Mouse (Mus musculus) 416B (cell line): Measurements from ENCODE around the gene Adrb1.

Experiments used
- DNase-seq: peaks from one replicate; pipeline ENCODE4 v3.0.0; 2011; ENCODE audit warnings: low read depth

The Adrb1 gene

DNA sequence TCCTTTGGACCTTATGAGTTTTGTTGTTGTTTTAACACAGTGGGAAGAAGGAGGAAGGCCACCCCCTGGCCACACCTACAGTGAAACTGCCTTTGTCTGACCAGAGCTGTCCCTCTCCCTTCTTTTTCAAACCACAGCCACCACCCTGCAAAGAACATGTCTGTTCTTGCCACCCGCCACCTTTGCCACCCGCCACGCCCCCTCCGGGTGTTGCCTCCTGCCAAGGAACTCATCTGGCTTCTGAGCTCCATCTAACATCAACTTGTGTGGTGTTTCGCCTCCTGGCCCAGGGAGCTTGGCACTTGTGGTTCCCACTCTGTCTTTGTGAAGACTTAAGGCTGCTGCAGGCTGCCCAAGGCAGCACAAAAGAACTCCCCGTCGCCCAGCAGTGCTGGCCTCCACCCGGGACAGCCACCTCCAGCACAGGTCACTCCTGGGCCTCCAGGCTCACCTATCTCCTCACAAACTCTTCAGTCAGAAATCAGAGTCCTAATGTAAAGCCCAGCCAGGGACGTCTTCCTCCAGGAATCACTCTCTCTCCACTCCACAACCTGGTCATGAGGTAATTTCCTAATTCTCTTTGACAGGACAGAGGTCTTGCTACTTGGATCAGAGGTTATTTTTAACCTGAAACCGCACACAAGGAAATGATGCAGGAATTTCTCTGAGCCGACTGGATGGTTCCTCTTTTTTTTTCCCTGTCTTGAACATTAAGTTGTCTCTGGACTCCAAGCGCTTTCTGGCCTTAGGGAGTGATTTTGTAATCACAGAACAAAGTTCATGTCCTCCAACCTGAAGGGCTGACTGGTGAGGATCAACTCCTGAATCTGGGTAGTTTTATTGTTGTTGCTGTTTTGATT is 18.5 kb upstream of the Adrb1 start:
- peak; percentile 63 for DNase-seq

DNA sequence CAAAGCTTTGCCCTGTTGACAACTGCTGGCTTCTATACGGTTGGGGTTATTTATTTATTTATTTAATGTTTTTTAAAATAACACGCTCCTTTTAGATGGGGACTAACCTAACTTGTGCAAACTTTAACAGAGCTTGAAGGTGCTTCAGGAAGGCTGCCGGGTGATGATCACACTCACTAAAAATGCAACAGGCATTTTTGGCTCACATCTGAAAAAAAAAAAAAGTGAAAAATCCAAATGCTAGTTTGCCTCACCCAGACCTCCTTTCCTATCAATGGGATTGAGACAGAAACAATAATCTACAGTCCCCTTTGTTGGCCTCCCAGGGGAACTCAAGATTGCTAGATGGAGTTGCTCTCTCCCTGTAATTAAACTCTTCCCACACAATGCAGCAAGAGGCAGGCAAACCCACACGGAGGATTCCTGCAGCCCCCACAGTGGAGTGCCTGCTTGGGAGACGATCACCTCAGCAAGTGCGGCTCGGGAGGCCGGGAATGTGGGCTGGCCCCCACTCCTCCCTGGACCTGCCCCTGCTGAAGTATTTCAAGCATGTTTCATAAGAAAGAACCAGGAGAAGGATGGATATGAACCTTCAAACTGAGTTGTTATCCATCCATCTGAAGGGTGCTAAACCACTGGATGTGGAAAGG is 16.8 kb upstream of the Adrb1 start:
- no peak for DNase-seq

DNA sequence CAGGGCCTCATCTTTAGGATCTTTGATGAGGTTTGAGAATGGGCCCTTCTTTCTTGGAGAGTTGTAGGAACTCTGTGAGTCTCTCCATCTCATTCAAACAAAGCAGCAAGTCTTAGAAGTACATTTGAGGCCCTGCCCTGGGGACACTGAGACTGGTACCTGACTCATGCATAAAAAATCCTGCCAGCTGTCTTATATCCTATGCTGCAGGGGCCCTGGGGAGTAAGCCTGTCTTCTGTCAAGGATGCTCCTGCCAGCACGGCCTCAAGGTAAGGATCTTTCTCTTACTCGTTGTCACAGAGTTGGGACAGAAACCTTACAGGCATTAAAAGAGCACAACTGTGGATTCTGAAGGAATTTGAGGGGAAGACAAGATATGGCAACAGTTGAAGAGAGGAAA is 13.2 kb upstream of the Adrb1 start:
- DNase-seq = no peak

DNA sequence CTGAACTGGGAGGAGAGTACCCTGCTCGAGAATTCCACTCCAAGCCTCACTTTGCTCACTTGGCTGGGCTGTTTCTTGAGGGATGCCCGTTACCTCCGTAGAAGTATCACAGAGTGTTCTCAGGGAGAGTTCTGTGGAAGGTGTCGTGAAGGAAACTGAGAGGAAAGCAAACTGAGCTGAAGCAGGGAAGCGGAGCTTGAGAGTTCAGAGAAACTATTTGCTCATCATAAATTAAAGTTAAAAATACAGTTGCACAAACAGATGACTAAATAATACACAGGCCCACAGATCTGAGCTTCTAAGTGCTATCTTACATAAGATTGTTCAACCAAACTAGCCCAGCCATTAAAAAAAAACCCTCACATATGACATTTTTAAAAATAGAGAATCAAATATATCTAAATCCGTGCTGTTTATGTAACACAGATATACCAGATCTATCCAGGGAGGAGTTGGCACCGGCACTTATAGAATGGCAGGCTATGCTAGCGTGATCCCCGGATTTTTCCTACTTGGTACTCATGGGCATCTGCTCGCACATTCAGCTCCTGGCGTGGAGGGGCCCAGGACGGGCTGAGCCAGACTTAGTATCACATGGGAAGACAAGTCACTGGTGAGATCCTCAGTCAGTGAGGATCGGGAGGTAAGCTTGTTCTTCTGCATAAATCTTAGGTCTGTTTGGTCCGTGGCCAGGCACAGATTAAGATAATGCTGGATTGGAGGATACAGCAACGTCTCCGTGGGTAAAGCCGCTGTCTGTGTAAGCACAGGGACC is 11.7 kb upstream of the Adrb1 start:
- no peak for DNase-seq

DNA sequence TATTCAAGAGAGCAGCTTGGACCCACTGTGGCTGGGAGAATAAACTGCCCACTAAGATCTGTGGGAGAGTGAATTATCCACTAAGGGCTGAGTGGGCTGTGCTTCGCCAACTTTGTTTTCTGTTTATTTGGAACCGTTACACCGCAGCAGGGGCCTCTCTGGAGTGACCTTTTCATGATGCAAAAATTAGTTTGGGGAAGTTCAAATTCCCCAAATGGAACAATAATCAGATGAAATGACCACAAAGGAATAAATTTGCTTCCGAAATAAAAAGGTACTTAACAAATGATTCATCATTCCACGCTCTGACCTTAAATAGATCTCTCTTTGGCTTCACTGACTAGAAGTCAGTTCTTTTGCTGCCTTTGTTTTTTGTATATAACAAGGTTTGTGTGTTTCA is 8.4 kb upstream of the Adrb1 start:
- DNase-seq = no peak

DNA sequence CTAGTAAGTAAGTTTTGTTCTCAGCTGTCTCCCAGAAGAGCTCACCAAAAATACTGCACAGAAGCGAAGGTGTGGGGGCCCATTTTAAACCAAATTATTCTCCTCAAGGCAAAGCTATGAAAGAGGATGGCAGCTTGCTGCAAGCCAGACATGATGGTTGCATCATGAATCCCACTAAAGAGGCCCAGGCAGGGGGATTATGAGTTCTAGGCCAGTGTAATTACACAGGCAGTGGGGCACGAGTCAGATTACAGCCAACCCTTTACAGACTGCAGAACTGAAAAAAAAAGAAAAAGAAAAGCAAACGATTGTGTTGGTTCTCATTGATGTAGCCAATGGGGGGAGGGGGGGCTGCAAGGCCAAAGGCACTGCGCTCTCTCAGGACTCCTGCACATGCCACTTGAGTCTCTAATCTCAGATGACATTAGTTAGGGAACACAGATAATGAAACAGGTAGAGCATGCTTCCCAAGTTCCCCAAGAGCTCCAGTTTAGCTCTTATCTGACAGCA is 7.3 kb upstream of the Adrb1 start:
- DNase-seq = no peak

DNA sequence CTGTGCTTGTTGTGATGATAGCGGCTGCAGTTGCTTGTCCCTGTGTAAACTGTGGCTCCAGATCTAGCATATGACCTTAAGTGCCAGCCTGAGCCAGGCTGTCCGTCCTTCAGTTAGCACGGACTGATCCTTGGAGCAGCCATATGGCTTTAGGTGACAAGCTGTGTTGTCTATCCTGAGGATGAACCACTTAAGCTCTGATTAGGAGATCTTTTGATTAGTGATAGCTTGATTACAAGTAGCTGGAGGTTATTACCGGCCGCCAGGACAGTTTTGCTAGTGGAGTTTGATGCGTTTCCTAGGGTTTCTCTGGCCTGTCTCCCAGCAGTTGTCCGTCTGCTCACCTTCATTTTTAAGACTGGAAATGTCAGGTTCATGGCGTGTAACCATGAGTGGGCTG is 4.0 kb upstream of the Adrb1 start:
- DNase-seq = no peak

DNA sequence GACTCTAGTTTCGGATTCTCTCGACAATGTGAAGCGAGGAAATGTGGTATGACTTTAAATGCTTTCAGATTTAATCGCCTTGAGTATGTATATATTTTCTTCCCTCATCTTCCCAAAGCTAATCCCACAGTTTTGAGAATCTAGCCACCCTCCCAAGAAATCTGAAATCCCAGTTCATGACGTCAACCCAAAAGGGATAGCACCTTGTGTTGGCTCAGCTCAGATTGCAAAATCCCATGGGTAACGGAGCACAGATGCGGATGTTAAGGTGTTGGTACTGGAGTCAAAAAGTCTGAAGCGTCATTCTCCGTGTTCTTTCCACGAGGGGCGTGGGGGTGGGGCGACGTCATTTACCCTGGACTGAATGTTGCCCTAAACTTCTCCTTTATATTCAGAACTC is 1.1 kb upstream of the Adrb1 start:
- no peak for DNase-seq

DNA sequence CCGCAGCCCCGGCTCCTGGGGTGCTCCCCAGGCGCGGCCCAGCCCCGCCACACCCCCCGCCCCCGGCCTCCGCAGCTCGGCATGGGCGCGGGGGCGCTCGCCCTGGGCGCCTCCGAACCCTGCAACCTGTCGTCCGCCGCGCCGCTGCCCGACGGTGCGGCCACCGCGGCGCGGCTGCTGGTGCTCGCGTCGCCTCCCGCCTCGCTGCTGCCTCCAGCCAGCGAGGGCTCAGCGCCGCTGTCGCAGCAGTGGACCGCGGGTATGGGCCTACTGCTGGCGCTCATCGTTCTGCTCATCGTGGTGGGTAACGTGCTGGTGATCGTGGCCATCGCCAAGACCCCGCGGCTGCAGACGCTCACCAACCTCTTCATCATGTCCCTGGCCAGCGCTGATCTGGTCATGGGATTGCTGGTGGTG is 300 bp downstream of the Adrb1 start:
- DNase-seq = no peak

DNA sequence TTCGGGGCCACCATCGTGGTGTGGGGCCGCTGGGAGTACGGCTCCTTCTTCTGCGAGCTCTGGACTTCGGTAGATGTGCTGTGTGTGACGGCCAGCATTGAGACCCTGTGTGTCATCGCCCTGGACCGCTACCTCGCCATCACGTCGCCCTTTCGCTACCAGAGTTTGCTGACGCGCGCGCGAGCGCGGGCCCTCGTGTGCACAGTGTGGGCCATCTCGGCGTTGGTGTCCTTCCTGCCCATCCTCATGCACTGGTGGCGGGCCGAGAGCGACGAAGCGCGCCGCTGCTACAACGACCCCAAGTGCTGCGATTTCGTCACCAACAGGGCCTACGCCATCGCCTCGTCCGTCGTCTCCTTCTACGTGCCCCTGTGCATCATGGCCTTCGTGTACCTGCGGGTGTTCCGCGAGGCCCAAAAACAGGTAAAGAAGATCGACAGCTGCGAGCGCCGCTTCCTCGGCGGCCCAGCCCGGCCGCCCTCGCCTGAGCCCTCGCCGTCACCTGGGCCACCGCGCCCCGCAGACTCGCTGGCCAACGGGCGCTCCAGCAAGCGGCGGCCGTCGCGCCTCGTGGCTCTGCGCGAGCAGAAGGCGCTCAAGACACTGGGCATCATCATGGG is 822 bp downstream of the Adrb1 start:
- DNase-seq = no peak

DNA sequence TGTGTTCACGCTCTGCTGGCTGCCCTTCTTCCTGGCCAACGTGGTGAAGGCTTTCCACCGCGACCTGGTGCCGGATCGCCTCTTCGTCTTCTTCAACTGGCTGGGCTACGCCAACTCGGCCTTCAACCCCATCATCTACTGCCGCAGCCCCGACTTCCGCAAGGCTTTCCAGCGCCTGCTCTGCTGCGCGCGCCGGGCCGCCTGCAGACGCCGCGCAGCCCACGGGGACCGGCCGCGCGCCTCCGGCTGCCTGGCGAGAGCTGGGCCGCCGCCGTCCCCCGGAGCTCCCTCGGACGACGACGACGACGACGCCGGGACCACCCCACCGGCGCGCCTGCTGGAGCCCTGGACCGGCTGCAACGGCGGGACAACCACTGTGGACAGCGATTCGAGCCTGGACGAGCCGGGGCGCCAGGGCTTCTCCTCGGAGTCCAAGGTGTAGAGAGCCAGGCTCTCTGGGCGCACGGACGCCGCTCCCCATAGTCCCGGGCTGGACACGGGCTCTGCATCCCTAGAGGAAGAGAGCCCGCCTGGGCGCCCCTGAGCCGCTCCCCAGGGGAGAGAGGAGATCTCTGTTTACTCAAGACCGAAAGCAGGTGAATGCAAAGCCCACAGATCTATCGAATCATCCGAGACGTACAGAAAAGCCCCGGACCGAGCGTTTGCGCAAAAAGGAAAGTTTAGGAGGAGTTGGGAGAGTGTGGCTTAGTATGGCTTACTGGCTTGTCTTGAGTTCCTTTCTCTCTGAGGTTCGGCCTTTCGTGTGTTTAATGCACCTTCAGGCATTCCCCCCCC is 1.5 kb downstream of the Adrb1 start:
- DNase-seq = no peak

DNA sequence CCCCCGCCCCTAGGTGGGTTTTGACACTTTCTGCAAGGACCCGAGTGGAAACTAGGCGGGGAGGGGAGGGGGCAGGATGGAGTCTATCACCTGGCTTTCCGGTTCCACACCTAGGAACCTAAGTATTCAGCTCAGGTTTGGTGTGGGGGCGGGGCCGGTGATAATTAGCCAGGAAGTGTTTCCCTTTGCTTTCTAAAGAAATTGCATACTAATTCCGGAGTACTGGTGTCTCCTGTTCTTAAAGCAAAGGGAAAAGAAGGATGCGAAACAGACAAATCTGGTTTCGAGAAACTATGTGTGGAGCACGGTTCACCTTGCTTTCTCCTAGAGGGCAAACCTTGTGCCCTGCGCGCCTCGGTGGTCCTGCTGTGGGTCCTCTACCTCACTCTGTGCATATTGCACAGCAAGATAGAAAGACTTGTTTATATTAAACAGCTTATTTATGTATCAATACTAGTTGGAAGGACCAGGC is 2.2 kb downstream of the Adrb1 start:
- no peak for DNase-seq

DNA sequence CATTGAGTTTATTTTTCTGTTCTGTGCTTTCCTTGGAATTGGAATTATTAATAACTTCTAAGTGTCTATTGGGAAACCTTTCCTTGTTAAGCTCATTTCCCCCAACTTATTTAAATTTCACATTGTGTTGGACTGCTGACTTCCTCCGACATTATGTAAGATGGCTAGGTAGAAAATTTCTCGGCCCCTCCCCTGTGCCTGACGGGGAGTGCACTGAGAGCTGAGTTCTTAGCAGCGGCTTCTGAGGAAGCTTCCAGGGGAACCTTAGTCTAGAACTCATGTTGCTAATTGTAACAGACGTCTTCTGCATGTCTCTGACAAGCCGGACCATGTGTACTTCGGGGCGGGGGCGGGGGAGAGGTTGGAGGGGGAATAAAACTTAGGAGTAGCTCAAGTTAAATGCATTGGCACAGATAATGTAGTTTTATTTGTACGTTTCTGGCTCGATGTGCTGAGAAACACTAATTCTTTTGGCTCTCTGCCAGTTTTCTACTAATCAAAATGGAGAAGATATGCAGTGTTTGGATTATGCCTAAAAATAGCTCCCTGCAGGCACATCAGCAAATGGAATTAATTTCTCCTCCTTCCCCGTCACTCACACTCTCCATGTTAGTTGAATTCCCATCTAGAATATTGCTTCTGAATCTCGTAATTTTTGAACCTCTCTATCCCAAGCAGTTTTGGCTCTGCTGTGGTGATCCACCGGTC is 5.3 kb downstream of the Adrb1 start:
- no peak for DNase-seq

DNA sequence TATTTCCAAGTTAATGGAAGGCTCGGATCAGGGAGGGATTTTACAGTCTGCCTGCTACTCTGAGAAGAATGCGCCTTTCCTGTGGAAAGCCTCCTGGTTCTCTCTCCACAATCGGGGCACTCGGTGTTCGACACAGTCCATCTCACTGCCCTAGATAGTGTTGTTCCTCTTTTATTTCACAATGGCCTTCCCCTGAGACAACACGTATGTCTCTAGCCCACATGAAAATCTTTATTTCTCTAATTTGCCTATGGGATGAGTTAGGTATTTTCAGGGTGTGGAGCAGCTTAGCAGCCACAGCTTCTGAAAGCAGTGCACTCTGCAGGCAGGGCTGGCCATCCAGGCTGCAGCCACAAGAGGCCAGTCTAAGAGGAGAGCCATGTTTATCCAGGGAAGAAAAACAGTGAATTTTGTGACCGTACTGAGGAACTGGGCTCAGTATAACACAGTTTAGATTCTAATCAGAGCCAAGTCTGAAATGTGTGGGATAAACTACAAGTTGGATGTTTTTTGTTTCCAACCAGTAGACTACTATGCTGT is 12.1 kb downstream of the Adrb1 start:
- no peak for DNase-seq

DNA sequence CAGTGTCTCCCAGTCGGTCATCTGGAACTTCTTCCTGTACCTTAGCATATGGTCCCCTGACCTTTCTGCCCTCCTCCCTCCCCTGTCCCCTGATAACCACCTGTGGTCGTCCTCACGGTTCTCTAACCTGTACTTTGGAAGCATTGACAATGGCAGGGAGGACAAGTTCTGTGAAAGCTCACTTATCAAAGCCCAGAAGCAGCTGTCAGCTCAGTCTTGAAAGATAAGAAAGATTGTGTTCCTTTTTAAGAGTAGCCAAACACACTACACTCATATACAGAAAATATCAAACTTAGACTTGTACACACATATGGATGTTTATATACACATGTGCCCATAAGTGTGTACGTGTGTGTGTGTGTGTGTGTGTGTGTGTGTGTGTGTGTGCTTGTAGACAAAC is 13.7 kb downstream of the Adrb1 start:
- no peak for DNase-seq

DNA sequence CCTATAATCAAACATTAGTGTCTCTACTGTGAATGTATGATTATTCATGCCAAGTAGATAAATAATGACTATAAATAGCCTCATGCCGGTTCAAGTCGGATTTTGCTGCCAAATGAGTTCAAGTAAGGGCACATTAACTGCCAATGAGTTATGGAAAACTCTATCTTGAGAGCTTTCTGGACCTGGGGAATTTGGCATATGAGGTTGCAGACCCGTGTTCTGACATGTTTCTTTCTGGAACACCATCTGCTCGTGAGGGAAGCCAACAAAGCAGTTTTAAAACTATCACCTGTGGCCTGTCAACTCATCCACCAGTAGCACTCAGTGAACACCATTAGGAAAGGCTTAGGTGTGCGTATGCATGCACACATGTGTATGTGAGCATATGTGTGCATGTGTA is 14.3 kb downstream of the Adrb1 start:
- no peak for DNase-seq

DNA sequence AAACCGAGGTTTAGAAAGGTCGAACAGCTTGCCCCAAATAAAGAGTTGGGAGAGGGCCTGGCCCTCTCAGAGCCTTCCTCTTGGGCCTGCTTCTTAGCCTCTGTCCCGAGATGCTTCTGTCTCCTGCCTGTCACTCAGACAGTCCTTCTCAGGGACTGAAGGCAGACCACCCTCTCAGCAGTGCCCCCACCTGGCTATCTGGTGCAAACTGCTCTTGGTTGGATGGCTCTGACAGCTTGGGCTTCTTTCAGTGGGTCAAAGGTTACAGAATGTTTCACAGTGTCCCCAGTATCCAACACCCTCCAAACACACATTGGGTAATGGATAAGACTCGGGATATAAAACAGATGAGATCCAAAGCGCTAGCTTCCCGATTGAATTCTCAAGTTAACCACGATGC is 23.1 kb downstream of the Adrb1 start:
- no peak for DNase-seq

DNA sequence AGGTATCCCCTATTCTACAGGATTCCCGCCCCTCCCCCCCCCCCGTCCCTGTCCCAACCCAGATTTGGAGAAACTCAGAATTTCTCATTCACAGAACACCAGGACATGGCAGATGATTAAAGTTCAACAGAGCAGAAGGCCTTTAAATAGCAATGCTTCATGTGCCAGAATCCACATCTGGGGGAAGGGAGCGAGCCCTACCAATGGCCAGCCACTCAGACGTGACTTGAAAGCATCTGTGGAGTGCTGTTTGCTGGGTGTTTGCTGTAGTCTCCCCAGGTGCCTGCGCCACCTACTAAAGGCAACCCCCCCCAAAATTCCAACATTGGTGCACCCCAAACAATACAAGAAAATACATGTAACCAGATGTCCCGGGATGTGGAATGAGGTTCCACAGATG is 23.5 kb downstream of the Adrb1 start:
- DNase-seq = no peak

DNA sequence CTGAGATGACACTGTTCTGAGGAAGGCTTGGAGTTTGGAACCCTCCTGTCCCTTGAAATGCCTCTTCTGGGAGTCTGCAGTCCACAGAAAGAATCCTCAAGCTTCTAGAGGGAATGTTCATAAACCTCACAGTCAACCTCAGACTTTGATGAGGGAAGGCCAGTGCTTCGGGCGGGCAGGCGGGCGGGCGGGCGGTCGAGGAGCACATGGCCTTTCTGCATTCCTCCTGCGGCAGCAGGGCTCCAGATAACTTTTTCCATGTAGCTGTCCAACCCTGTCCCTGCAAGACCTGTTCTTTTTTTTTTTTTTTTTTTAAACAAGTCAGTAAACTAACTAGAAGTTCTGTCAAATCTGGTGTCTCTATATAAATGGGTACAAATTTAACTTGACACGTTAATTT is 24.6 kb downstream of the Adrb1 start:
- no peak for DNase-seq

DNA sequence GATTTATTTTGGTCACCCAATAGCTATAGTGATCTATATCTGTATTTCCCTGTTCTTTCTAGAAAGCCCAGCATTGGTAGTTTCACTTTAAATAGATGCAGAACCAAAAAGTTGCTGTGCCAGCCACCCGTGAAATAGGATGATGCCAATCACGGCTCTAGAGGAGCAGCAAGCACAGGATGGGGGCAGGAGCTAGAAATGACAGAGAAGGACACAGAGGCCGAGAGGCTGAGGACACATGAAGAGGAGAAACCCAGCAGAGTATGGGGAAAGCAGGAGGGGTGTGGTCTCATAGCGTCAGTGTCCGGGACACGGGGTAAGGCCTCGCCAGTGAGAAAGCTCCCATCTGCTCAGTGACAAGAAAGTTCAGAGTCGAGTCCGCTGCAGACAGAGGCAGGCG is 25.9 kb downstream of the Adrb1 start:
- no peak for DNase-seq
